Mouse (Mus musculus) Patski (cell line): ENCODE measurements around the gene Ube2g2. TPM values are rescaled to one million over a fixed set of nuclear protein-coding genes. Genes with fewer than 3 reads are reported as not detected.

Source experiments
- ATAC-seq: fragments of 100-300 bp; one replicate; pipeline ENCODE4 v1.8.0; 2021
- CTCF ChIA-PET: fragments of 350-600 bp; sonication (Branson Sonifier 250); formaldehyde crosslinking; loops from one replicate; lab custom pipeline; 2022; ENCODE audit warnings: inconsistent platforms; lab: Charles Lee
- POLR2A ChIA-PET: fragments of 350-600 bp; sonication (Branson Sonifier 250); formaldehyde crosslinking; loops from one replicate; lab custom pipeline; 2022; ENCODE audit warnings: antibody characterized with exemption, inconsistent platforms; lab: Charles Lee
- DNase-seq: peaks from one replicate; pipeline ENCODE4 v3.0.0-alpha.2; 2011; ENCODE audit warnings: low read depth, low spot score
- H3K27me3 ChIP-seq: fragments of 371-371 bp; one replicate; pipeline ENCODE4 v1.5.1; 2021
- CTCF ChIP-seq: fragments of 100-300 bp; IDR thresholded peaks from one replicate; pipeline ENCODE4 v1.5.1; 2021
- in situ Hi-C: fragments of 300-500 bp; cut with MboI; formaldehyde crosslinking; loops from 3 replicates; pipeline ENCODE4 v1.11.1; 2018; ENCODE audit warnings: low pct_unique_long_range_greater_than_20kb, mixed read lengths
- polyA plus RNA-seq: library from polyadenylated mRNA; unstranded; gene quantifications from one replicate; pipeline ENCODE4 v1.2.3, GENCODE M21; 2021

Gene Ube2g2
- polyA plus RNA-seq, 1 experiment from 2014 or later: 67.6 TPM

DNA sequence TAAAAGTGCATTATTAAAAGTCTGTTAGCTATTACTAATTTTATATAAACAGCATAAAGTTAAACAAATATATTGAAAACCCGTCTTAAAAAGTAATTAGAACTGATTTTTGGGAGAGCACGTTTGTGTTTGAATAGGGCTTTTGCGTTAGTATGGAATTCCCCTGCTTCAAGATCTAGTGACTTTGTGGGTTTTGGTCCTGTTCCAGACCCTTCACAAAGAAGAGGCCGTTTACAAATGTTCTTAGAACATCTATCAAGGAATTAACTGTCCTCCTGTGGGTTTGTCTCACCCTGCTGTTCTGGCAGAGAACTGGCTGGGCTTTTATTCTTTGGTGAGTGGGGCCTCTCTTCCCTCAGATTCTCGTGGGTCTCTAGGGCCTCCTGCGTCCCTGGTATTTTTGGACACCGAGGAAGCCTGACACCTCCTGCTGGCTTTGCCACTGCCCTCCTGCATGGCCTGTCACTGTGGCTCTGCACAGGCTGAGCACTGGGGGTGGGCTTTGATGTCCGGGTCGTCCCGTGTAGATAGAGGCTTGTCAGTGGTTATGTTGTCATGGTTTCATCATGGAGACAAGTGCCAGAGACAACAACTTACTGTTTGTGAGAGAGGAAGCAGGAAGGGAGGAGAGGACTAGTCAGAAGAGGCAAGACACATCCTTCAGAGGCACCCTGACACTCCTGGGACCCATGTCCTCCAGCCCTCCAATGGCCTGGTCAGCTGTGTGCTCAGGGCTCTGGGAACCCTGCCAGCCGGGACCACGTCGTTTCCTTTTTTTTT, 12.6 kb downstream of the Ube2g2 start:
- in situ Hi-C loops: loop anchor here (10.0 kb wide), 1 partner anchor 340 kb away; the partner anchor contains the start of genes 1810043G02Rik and Trpm2
- peak; percentile 37 for ATAC-seq

DNA sequence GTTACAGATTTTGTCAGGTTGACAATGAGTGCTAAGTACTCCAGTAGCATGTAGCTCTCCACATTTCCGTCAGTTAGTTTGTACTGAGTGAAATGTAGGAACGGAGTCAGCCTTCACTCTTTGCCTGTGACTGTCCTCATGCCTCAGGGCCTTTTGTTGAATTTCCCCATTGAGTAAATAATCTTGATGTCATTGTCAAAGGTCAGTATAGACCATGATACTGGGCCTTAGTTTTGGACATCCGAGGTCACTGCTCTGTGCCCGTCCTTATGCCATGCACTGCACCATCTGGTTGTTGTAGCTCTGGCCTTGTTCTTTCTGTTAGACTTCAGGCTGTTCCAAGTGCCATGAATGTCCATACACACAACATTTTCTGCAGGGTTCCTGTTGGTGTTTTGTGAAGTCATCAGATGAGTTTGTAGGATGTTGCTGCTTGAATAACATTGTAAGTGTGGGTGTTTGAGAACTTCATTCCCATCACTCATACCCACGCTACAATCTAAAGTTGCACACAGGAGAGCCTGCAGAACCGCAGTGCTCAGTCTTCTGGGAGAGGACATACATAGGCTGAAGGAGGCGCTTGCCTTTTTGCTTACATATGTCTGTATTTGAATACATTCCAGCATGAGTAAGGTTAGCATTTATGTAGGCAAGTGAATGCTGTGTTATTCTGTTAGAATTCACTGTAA, 14.3 kb downstream of the Ube2g2 start:
- ChIA-PET POLR2A (interaction anchor here (0.6 kb wide), 1 partner anchor 20 kb away, joined by 4 read pairs; no protein-coding TSS in a partner anchor), CTCF (no interaction called here)
- DNase-seq (no peak), ATAC-seq (no peak)
- H3K27me3 ChIP-seq: no peaks in the 10 kb centered on the region
- in situ Hi-C loops: loop anchor here (10.0 kb wide), 1 partner anchor 338 kb away; the partner anchor contains the start of genes 1810043G02Rik and Trpm2
- no peak for TF ChIP-seq CTCF

More for the DNA sequence above, 12.6 kb downstream of the Ube2g2 start:
- DNase-seq: no peak
- TF ChIP-seq CTCF: no peak
- ChIA-PET POLR2A (no interaction called here), CTCF (interaction anchor here (0.9 kb wide), 1 partner anchor 11 kb away, joined by 3 read pairs; no protein-coding TSS in a partner anchor)
- no peaks in the 10 kb centered on the region for H3K27me3 ChIP-seq

DNA sequence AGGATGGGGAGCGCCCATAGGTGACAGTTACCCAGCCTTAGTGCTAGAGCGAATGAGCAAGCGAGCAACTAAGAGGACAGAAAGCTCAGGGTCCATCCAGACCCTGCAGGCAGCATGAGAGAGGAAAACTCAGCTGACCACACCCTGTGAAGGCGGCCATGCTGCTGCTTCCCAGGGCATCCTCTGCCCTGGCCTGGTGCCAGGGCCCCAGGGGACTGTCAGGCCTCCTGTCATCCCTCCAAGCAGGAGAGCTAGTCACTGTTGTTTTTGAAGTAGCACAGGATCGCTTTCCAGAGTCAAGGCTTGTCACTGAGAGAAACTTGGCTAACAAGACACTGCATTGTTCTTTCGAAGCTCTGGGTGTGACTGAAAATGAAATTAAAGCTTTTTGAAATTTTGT, 16.9 kb downstream of the Ube2g2 start:
- ATAC-seq (no peak), DNase-seq (no peak)
- in situ Hi-C loops: loop anchor here (10.0 kb wide), 1 partner anchor 336 kb away; the partner anchor contains the start of genes 1810043G02Rik and Trpm2
- ChIA-PET POLR2A (interaction anchor here (0.6 to 1.6 kb wide), 3 partner anchors 17 to 122 kb away, joined by 3 to 6 read pairs (median 4); partner anchors contain the start of gene Ube2g2), CTCF (interaction anchor here (0.6 to 1.3 kb wide), 3 partner anchors 9 to 122 kb away, joined by 3 to 5 read pairs (median 3); no protein-coding TSS in a partner anchor)
- H3K27me3 ChIP-seq: no peaks in the 10 kb centered on the region
- TF ChIP-seq CTCF: no peak

- TF ChIP-seq CTCF: no peak
- ATAC-seq: no peak
- ChIA-PET POLR2A (no interaction called here), CTCF (interaction anchor here (0.9 kb wide), 1 partner anchor 16 kb away, joined by 3 read pairs; no protein-coding TSS in a partner anchor)
- H3K27me3 ChIP-seq: no peaks in the 10 kb centered on the region
- no peak for DNase-seq
- in situ Hi-C loops: no loop called here
These were observed 21.1 kb downstream of the Ube2g2 start for GRCm38 (mm10) chr10:77643160-77643559.

GRCm38 (mm10) chr10:77645571-77645970, 23.5 kb downstream of the Ube2g2 start:
- no peaks in the 10 kb centered on the region for H3K27me3 ChIP-seq
- CTCF ChIA-PET: interaction anchor here (0.8 kb wide), 1 partner anchor 11 kb away, joined by 3 read pairs; no protein-coding TSS in a partner anchor
- POLR2A ChIA-PET: no interaction called here
- no peak for DNase-seq
- no peak for ATAC-seq
- in situ Hi-C loops: no loop called here
- TF ChIP-seq CTCF: no peak

DNA sequence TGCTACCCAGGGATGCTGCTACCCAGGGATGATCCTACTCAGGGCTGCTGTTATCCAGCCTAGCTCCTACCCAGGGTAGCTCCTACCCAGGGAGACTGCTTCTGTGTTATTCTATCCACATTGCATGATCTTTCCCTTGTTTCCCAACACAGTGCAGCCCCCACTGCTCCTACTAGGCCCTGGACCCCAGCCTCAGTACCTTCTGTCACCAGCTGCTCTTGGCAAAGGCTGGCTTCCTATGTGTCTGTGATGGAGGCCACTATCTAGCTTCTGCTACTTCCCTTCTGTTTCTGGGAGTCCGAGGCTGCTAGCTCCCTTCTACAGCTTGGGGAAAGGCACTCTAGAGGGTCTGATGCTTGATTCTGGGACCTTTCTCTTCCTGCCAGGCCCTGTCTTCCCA, 25.4 kb downstream of the Ube2g2 start:
- CTCF ChIA-PET: no interaction called here
- in situ Hi-C loops: no loop called here
- no peaks in the 10 kb centered on the region for H3K27me3 ChIP-seq

DNA sequence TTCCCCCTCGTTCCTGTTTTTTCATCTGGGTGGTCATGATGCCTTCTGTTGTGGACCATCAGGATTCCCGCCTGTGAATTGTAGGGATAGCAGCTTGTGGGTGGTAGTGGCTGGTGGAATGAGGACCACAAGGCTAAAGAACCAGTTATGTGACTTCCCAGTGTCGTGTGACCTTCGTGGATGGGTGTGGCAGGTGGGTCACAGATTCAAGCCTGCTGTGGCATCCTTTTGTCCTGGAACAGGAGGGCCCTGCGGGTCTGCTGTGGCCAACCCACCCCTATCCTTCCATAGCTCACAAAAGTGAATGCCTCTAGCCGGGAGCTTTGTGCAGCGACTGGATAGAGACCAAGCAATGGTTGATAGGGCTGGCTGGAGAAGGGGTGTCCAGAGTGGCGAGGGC, 25.8 kb downstream of the Ube2g2 start:
- TF ChIP-seq CTCF: no peak
- no peak for ATAC-seq
- in situ Hi-C loops: no loop called here
- POLR2A ChIA-PET: interaction anchor here (0.5 kb wide), 1 partner anchor 391 kb away, joined by 3 read pairs; no protein-coding TSS in a partner anchor
- no peak for DNase-seq
- CTCF ChIA-PET: interaction anchor here (0.9 to 1.4 kb wide), 2 partner anchors 9 to 21 kb away, joined by 3 read pairs; no protein-coding TSS in a partner anchor
- H3K27me3 ChIP-seq: no peaks in the 10 kb centered on the region

More for the DNA sequence above, 25.4 kb downstream of the Ube2g2 start:
- TF ChIP-seq CTCF: no peak
- no peak for ATAC-seq
- DNase-seq: no peak
- POLR2A ChIA-PET: interaction anchor here (0.5 kb wide), 1 partner anchor 391 kb away, joined by 3 read pairs; no protein-coding TSS in a partner anchor

DNA sequence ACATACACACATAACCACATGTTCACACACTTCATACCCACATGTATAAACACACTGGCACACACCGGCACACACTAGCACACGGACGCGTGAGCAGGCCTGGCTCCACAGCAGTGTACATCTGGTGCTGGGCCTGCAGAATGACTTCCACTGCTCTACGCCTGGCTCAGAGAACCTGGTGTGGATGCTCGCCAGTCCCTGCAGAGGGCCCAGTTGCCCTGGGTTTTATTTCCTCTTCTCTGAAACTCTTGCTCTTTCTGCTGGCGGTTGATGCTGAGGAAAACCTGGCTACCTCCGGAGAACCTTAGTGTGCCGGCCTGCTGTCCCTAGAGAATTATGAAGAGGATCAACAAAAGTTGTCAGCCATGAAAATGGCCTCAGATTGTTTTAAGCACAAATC, 30.0 kb downstream of the Ube2g2 start:
- TF ChIP-seq CTCF: no peak
- no peak for ATAC-seq
- in situ Hi-C loops: no loop called here
- H3K27me3 ChIP-seq: no peaks in the 10 kb centered on the region
- no peak for DNase-seq
- ChIA-PET POLR2A (no interaction called here), CTCF (no interaction called here)

- ChIA-PET POLR2A (interaction anchor here (0.7 kb wide), 1 partner anchor 230 kb away, joined by 3 read pairs; no protein-coding TSS in a partner anchor), CTCF (interaction anchor here (1.1 to 1.2 kb wide), 2 partner anchors 9 to 220 kb away, joined by 3 to 4 read pairs; no protein-coding TSS in a partner anchor)
- TF ChIP-seq CTCF: no peak
- H3K27me3 ChIP-seq: no peaks in the 10 kb centered on the region
- in situ Hi-C loops: no loop called here
- DNase-seq (no peak), ATAC-seq (no peak)
These were observed 36.4 kb downstream of the Ube2g2 start for GRCm38 (mm10) chr10:77658286-77658994.
